Mouse (Mus musculus): ENCODE data around the gene F5. TPM values are rescaled to one million over a fixed set of nuclear protein-coding genes. Genes with fewer than 3 reads are reported as not detected.
A peak's percentile ranks its signal among the peaks of the same experiment; 100 is the strongest.

Gene F5
- polyA plus RNA-seq (2015; fragmentation: Nextera tagmentation; extraction: Ambion mirVana): 0.10 and 0.19 TPM in 2 replicates

- no peak for ATAC-seq (ENCODE audit: low FRiP score, low read depth)
- no peak within 1 kb of the TSS for H3K9ac ChIP-seq
- 11% methylated on average over 16 of the region's 16 CpGs for WGBS
- H3K36me3 ChIP-seq: no peaks in the 10 kb centered on the region
- no peaks in the 10 kb centered on the region for H3K9me3 ChIP-seq
- H3K4me3 ChIP-seq: no peak within 1 kb of the TSS
- H3K27ac ChIP-seq (replicated peaks): no peak within 1 kb of the TSS
- H3K4me2 ChIP-seq: 0 out of 2 replicates have a peak within 1 kb of the TSS, but pooled peaks have one; percentile 17
- no peaks in the 10 kb centered on the region for H3K27me3 ChIP-seq
- H3K4me1 ChIP-seq (replicated peaks): no peaks in the 10 kb centered on the region
Observed at GRCm38 (mm10) chr1:164151387-164152088, at the start of gene F5. F5 (plus strand) TSS chr1:164151838.

GRCm38 (mm10) chr1:164109763-164110162 lies 41.9 kb upstream of the F5 start:
- Histone ChIP-seq H3K9me3 (no peaks in the 10 kb centered on the region), H3K9ac (no peak overlapping the region), H3K27me3 (no peaks in the 10 kb centered on the region), H3K4me2 (no peak overlapping the region), H3K27ac (replicated peaks) (no peak overlapping the region), H3K4me3 (no peak overlapping the region), H3K36me3 (no peaks in the 10 kb centered on the region), H3K4me1 (replicated peaks) (no peaks in the 10 kb centered on the region)
- ATAC-seq (ENCODE audit: low FRiP score, low read depth): no peak
- WGBS: 84% methylated on average over 2 of the region's 2 CpGs

DNA sequence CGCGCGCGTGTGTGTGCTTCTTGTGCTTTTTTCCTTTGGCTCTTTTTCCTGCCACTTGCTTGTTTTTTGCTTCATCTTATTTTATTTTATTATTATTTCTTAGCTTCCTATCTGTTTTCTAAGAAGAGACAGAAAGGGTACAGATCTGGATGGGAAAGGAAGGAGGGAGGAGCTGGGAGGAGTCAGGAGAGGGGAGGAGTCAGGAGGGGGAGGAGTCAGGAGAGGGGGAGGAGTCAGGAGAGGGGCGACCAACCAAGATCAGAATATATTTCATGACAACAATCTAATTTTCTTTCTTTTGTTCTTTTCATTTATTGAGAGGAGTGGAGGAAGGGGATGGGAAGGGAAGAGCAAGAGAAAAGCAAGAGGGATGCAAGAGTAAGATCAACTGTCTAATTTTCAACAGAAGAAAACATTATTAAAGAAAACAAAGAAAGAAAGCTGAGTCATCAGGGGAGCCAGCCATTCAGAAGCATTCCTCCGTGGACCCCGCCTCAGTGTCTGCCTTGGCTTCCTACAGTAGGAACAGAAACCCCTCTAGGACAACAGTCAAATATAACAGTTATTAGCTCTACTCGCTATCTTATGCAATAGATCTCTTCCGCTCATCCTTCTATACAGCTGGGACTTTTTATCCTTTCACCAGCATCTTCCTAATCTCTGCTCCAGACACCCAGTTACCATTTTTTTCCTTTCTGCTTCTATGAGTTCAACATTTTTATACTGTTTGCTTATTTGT lies 40.9 kb upstream of the F5 start:
- H3K4me2 ChIP-seq: no peak overlapping the region
- 94% methylated on average over 9 of the region's 9 CpGs for WGBS
- H3K36me3 ChIP-seq: no peaks in the 10 kb centered on the region
- no peak for ATAC-seq (ENCODE audit: low FRiP score, low read depth)
- H3K4me3 ChIP-seq: no peak overlapping the region
- H3K27ac ChIP-seq (replicated peaks): no peak overlapping the region
- no peaks in the 10 kb centered on the region for H3K9me3 ChIP-seq
- H3K4me1 ChIP-seq (replicated peaks): no peaks in the 10 kb centered on the region
- H3K9ac ChIP-seq: no peak overlapping the region
- H3K27me3 ChIP-seq: no peaks in the 10 kb centered on the region

DNA sequence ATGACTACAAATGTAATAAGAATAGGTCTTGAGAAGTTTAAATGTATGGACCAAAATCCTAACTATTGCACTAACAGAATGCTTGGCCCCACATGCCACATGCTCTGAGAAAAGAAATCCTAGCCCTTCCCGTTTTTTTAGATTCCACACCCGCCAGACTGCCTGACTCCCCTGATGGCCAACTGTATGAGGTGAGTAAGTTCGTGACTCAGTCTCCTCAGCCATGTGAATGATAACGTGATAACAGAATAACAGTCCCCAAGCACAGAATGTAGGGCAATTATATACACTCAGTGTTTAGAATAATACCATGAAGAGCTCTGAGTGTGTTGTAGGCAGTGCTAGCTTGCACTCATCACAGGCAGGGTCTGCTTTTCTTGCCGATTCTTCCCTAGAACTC lies 37.4 kb upstream of the F5 start:
- Histone ChIP-seq H3K4me2 (no peak overlapping the region), H3K27ac (replicated peaks) (no peak overlapping the region), H3K4me3 (no peak overlapping the region), H3K36me3 (no peaks in the 10 kb centered on the region), H3K27me3 (no peaks in the 10 kb centered on the region), H3K9ac (no peak overlapping the region), H3K9me3 (no peaks in the 10 kb centered on the region), H3K4me1 (replicated peaks) (no peaks in the 10 kb centered on the region)
- ATAC-seq (ENCODE audit: low FRiP score, low read depth): no peak
- 90% methylated on average over 5 of the region's 5 CpGs for WGBS

DNA sequence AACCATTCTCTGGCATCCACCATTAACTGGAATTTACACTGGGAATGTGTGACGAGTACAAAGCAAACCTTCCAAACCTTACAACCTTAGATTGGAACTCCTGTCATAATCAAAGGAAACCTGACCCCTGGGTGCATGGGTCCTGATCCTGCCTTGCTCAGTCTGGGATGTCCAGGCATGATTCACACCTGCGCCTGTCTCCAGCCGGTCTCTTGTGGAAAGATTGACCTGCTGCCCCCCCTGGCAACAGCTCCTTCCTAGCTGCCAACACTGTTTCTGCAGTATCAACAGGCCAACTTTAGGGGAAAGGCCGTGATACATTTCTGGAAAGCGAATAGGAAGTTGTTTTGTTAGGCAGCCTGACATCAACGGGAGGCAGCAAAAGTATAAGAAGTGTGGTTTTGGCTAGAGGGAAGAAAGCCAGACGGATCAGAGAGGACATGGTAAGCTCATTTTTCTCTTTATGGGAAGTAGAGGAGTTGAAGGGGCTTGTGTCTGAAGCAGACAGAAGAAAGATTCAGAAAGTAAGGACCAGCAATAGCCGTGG lies 36.6 kb upstream of the F5 start, which contains the start of gene Selp:
Gene Selp (plus strand): TSS at position 318 of the 547 bp plus-strand sequence.
- WGBS: 78% methylated on average over 8 of the region's 8 CpGs
- Histone ChIP-seq H3K36me3 (no peaks in the 10 kb centered on the region), H3K4me1 (replicated peaks) (no peaks in the 10 kb centered on the region), H3K27ac (replicated peaks) (no peak within 1 kb of the TSS), H3K27me3 (no peaks in the 10 kb centered on the region), H3K4me3 (no peak within 1 kb of the TSS), H3K4me2 (no peak within 1 kb of the TSS), H3K9ac (no peak within 1 kb of the TSS), H3K9me3 (no peaks in the 10 kb centered on the region)
- no peak for ATAC-seq (ENCODE audit: low FRiP score, low read depth)

- Histone ChIP-seq H3K9ac (no peak overlapping the region), H3K4me1 (replicated peaks) (no peaks in the 10 kb centered on the region), H3K36me3 (no peaks in the 10 kb centered on the region), H3K4me2 (no peak overlapping the region), H3K27ac (replicated peaks) (no peak overlapping the region), H3K4me3 (no peak overlapping the region), H3K27me3 (no peaks in the 10 kb centered on the region), H3K9me3 (no peaks in the 10 kb centered on the region)
- no peak for ATAC-seq (ENCODE audit: low FRiP score, low read depth)
- 81% methylated on average over 6 of the region's 6 CpGs for WGBS
Observed at GRCm38 (mm10) chr1:164115647-164116046, 36.0 kb upstream of the F5 start.

- Histone ChIP-seq H3K27me3 (no peaks in the 10 kb centered on the region), H3K9ac (no peak overlapping the region), H3K27ac (replicated peaks) (no peak overlapping the region), H3K4me1 (replicated peaks) (no peaks in the 10 kb centered on the region), H3K36me3 (no peaks in the 10 kb centered on the region), H3K4me3 (no peak overlapping the region), H3K9me3 (no peaks in the 10 kb centered on the region), H3K4me2 (no peak overlapping the region)
- WGBS: 93% methylated on average over 6 of the region's 6 CpGs
- no peak for ATAC-seq (ENCODE audit: low FRiP score, low read depth)
Observed at GRCm38 (mm10) chr1:164117869-164118268, 33.8 kb upstream of the F5 start.

GRCm38 (mm10) chr1:164119892-164120776 lies 31.5 kb upstream of the F5 start:
- 86% methylated on average over 3 of the region's 3 CpGs for WGBS
- H3K27ac ChIP-seq (replicated peaks): no peak overlapping the region
- ATAC-seq (ENCODE audit: low FRiP score, low read depth): no peak
- no peaks in the 10 kb centered on the region for H3K27me3 ChIP-seq
- no peak overlapping the region for H3K9ac ChIP-seq
- no peak overlapping the region for H3K4me2 ChIP-seq
- H3K4me3 ChIP-seq: no peak overlapping the region
- H3K36me3 ChIP-seq: no peaks in the 10 kb centered on the region
- no peaks in the 10 kb centered on the region for H3K4me1 ChIP-seq (replicated peaks)
- H3K9me3 ChIP-seq: no peaks in the 10 kb centered on the region

- Histone ChIP-seq H3K36me3 (no peaks in the 10 kb centered on the region), H3K9me3 (no peaks in the 10 kb centered on the region), H3K27me3 (no peaks in the 10 kb centered on the region), H3K4me1 (replicated peaks) (no peaks in the 10 kb centered on the region), H3K27ac (replicated peaks) (no peak overlapping the region), H3K9ac (no peak overlapping the region), H3K4me2 (no peak overlapping the region), H3K4me3 (no peak overlapping the region)
- ATAC-seq (ENCODE audit: low FRiP score, low read depth): no peak
- WGBS: 90% methylated on average over 3 of the region's 3 CpGs
Observed at GRCm38 (mm10) chr1:164120777-164121158, 30.9 kb upstream of the F5 start.

GRCm38 (mm10) chr1:164123836-164124235 lies 27.8 kb upstream of the F5 start:
- no peak overlapping the region for H3K27ac ChIP-seq (replicated peaks)
- no peaks in the 10 kb centered on the region for H3K36me3 ChIP-seq
- no peak overlapping the region for H3K4me2 ChIP-seq
- no peak overlapping the region for H3K4me3 ChIP-seq
- ATAC-seq (ENCODE audit: low FRiP score, low read depth): no peak
- WGBS: 78% methylated on average over 3 of the region's 3 CpGs
- H3K27me3 ChIP-seq: no peaks in the 10 kb centered on the region
- no peaks in the 10 kb centered on the region for H3K4me1 ChIP-seq (replicated peaks)
- H3K9me3 ChIP-seq: no peaks in the 10 kb centered on the region
- H3K9ac ChIP-seq: no peak overlapping the region

- H3K27ac ChIP-seq (replicated peaks): no peak overlapping the region
- no peak overlapping the region for H3K4me2 ChIP-seq
- WGBS: 72% methylated on average over 3 of the region's 3 CpGs
- no peak overlapping the region for H3K4me3 ChIP-seq
- no peaks in the 10 kb centered on the region for H3K27me3 ChIP-seq
- ATAC-seq (ENCODE audit: low FRiP score, low read depth): no peak
- no peak overlapping the region for H3K9ac ChIP-seq
- H3K36me3 ChIP-seq: no peaks in the 10 kb centered on the region
- H3K4me1 ChIP-seq (replicated peaks): no peaks in the 10 kb centered on the region
- H3K9me3 ChIP-seq: no peaks in the 10 kb centered on the region
Observed at GRCm38 (mm10) chr1:164130013-164130412, 21.6 kb upstream of the F5 start.

- Histone ChIP-seq H3K27me3 (no peaks in the 10 kb centered on the region), H3K9me3 (no peaks in the 10 kb centered on the region), H3K4me3 (no peak overlapping the region), H3K4me2 (no peak overlapping the region), H3K27ac (replicated peaks) (no peak overlapping the region), H3K9ac (no peak overlapping the region), H3K4me1 (replicated peaks) (no peaks in the 10 kb centered on the region), H3K36me3 (no peaks in the 10 kb centered on the region)
- no peak for ATAC-seq (ENCODE audit: low FRiP score, low read depth)
- WGBS: 79% methylated on average over 1 of the region's 1 CpGs
Observed at GRCm38 (mm10) chr1:164132609-164133008, 19.0 kb upstream of the F5 start.
